Mouse (Mus musculus) spleen, adult 2 months (tissue): ENCODE data around the gene Ints7.

Experiments used
- CTCF ChIP-seq: fragments of 200-500 bp; IDR thresholded peaks from 2 replicates; pipeline ENCODE4 v1.5.1; 2011; ENCODE audit warnings: mild to moderate bottlenecking, inconsistent platforms; ENCODE audit not compliant: insufficient read depth, insufficient read length, insufficient replicate concordance; ENCODE audit errors: extremely low read depth
- POLR2A ChIP-seq: fragments of 200-500 bp; IDR thresholded peaks from 2 replicates; pipeline ENCODE4 v1.6.1; 2011; ENCODE audit warnings: low read depth, low read length, inconsistent platforms

DNA sequence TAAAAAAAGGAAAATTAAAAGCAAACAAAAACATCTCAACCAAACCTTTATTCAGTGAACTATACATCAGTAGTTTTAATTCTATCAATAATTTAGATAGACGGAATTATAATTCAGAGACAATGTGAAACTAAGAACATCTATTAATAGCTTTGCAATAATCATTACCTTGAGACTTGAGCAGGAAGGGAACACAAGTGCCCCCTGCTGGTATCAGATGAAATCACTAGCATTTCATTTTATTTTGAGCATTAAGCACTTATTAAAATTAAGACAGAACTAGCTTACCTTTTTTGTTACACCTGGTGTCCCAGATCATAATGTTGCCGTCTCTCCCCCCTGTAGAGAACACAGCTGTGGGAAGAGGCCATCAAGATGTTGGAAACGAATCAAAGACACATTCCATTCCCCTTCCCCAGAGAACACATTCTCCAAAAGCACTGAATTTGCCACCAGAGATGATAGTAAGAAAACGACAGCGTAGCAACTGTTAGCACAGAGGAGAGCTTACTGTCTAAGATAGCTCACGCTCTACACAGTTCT, 12.5 kb upstream of the Ints7 start:
- TF ChIP-seq CTCF (no peak), POLR2A (no peak)
